Mouse (Mus musculus) CD4-positive, CD25-positive, alpha-beta regulatory T cell, adult 2 months (primary cell): ENCODE data around the gene Obscn.
A peak's percentile ranks its signal among the peaks of the same experiment; 100 is the strongest.

Experiments used
- DNase-seq: peaks from one replicate; pipeline ENCODE4 v3.0.0-alpha.2; 2012; ENCODE audit warnings: low read depth, low spot score

The Obscn gene

GRCm38 (mm10) chr11:59141772-59142370 is 5.7 kb upstream of the Obscn start:
- no peak for DNase-seq

GRCm38 (mm10) chr11:59138537-59139486 is 2.6 kb upstream of the Obscn start:
- DNase-seq, result no peak

GRCm38 (mm10) chr11:59136994-59137706 is 948 bp upstream of the Obscn start:
- no peak for DNase-seq

GRCm38 (mm10) chr11:59135051-59135820 is 966 bp downstream of the Obscn start:
- no peak for DNase-seq

- DNase-seq, result no peak
These were observed 1.7 kb downstream of the Obscn start for GRCm38 (mm10) chr11:59134373-59134997.

- DNase-seq, result no peak
These were observed 4.1 kb downstream of the Obscn start for GRCm38 (mm10) chr11:59132065-59132464.

- no peak for DNase-seq
These were observed 4.8 kb downstream of the Obscn start for GRCm38 (mm10) chr11:59131348-59131919.

- DNase-seq, result no peak
These were observed 5.4 kb downstream of the Obscn start for GRCm38 (mm10) chr11:59130782-59131181.

- no peak for DNase-seq
These were observed 30.3 kb downstream of the Obscn start for GRCm38 (mm10) chr11:59105945-59106344.

- DNase-seq, result peak; percentile 19
These were observed 33.9 kb downstream of the Obscn start for GRCm38 (mm10) chr11:59102324-59102723.

- DNase-seq, result peak; percentile 64
These were observed 37.9 kb downstream of the Obscn start for GRCm38 (mm10) chr11:59098339-59098738.

GRCm38 (mm10) chr11:59097770-59098169 is 38.4 kb downstream of the Obscn start:
- DNase-seq, result no peak

GRCm38 (mm10) chr11:59094213-59094612 is 42.0 kb downstream of the Obscn start:
- peak; percentile 43 for DNase-seq

- DNase-seq, result no peak
These were observed 48.6 kb downstream of the Obscn start for GRCm38 (mm10) chr11:59087581-59087980.

GRCm38 (mm10) chr11:59085200-59085599 is 51.0 kb downstream of the Obscn start:
- no peak for DNase-seq

GRCm38 (mm10) chr11:59083125-59083524 is 53.1 kb downstream of the Obscn start:
- DNase-seq, result no peak

GRCm38 (mm10) chr11:59078311-59078710 is 57.9 kb downstream of the Obscn start:
- DNase-seq, result no peak

- no peak for DNase-seq
These were observed 65.9 kb downstream of the Obscn start for GRCm38 (mm10) chr11:59070321-59070720.

GRCm38 (mm10) chr11:59068922-59069321 is 67.3 kb downstream of the Obscn start:
- no peak for DNase-seq

- no peak for DNase-seq
These were observed 67.8 kb downstream of the Obscn start for GRCm38 (mm10) chr11:59068433-59068832.

- DNase-seq, result no peak
These were observed 68.3 kb downstream of the Obscn start for GRCm38 (mm10) chr11:59067921-59068320.
